ENCODE assay signal across 7 mouse cellular contexts in the genomic region with DNA sequence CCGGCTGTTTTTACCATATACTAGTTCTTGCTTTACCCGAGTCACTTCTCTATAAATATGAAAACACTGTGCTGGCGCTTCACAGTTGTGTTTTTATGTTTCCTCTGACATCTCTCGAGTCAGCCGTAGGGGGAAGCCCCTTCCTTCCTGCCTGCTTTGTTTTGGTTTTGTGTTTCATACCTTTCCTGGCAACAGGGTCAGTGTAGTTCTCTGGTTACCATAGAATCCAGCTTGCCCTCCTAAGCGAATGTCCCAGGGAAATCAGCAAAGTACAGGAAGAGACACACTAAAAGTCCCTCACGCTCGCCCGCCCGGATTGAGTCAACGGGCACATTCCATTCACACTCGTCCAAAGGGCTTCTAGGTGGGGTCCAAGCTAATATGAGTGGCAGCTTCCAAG.
DNase-seq lines count a peak whose midpoint lies in the region; ATAC-seq and TF ChIP-seq lines count a peak whose summit lies in the region.

No protein-coding gene starts in this region.

- H3K4me1 ChIP-seq in heart, postnatal 0 days (ENCODE audit: control insufficient read depth, insufficient read depth): no peaks in the 10 kb centered on the region
- H3K4me1 ChIP-seq in kidney, postnatal 0 days (replicated peaks; ENCODE audit: insufficient read depth, low read length): no peaks in the 10 kb centered on the region

- no peaks in the 10 kb centered on the region for H3K9me3 ChIP-seq in heart, postnatal 0 days (replicated peaks; ENCODE audit: control insufficient read depth, low read length)
- no peaks in the 10 kb centered on the region; the same call in 1 of the 2 replicates for H3K9me3 ChIP-seq in kidney, postnatal 0 days (replicated peaks; ENCODE audit: low read length)

- H3K9ac ChIP-seq in heart, postnatal 0 days (replicated peaks; ENCODE audit: low read depth, low read length): no peak overlapping the region
- 0 out of 2 replicates have a peak overlapping the region, but pooled peaks have one; percentile 10 for H3K9ac ChIP-seq in kidney, postnatal 0 days (ENCODE audit: low read depth, low read length)

- TF ChIP-seq EP300 in heart, postnatal 0 days (IDR thresholded peaks at IDR 0.05; ENCODE audit: low read depth): no peak

- peak; percentile 78 for DNase-seq in T-cell, adult 2 months (ENCODE audit: low spot score)
- peak; percentile 67 for DNase-seq in embryo, embryonic 11 days
- DNase-seq in heart, postnatal 0 days (ENCODE audit: low spot score): peak; percentile 33
- DNase-seq in kidney, postnatal 0 days (ENCODE audit: low spot score): peak; percentile 86
- peak; percentile 31 for DNase-seq in thymus, postnatal 25 days

- ATAC-seq in heart, postnatal 0 days (ENCODE audit: insufficient read depth, low read depth): peak; percentile 81
- no peak; the same call in 1 of the 2 replicates for ATAC-seq in kidney, postnatal 0 days (replicated peaks; ENCODE audit: low FRiP score, low read depth)
- peak; percentile 78 for ATAC-seq in megakaryocyte, adult 5-6 weeks (ENCODE audit: poor library complexity, severe bottlenecking)
- ATAC-seq in erythroblast, adult 5-6 weeks (replicated peaks; ENCODE audit: low FRiP score, poor library complexity, severe bottlenecking): no peak

- H3K4me3 ChIP-seq in heart, postnatal 0 days (ENCODE audit: low read depth, low read length): peak overlapping the region; percentile 12
- H3K4me3 ChIP-seq in kidney, postnatal 0 days (replicated peaks; ENCODE audit: low read depth, low read length): peak overlapping the region; percentile 25

- H3K27ac ChIP-seq in heart, postnatal 0 days (ENCODE audit: low read depth): peak overlapping the region; percentile 57
- peak overlapping the region; percentile 43; the same call in 1 of the 2 replicates for H3K27ac ChIP-seq in kidney, postnatal 0 days

- peak overlapping the region; percentile 37 for H3K4me2 ChIP-seq in heart, postnatal 0 days (ENCODE audit: low read depth, low read length)
- peak overlapping the region; percentile 57 for H3K4me2 ChIP-seq in kidney, postnatal 0 days (ENCODE audit: low read length)

- TF ChIP-seq CTCF in heart, postnatal 0 days (IDR thresholded peaks at IDR 0.05; ENCODE audit: low read depth): no peak
- no peak for TF ChIP-seq CTCF in kidney, postnatal 0 days (IDR thresholded peaks at IDR 0.05; ENCODE audit: low read depth)

- H3K36me3 ChIP-seq in heart, postnatal 0 days (replicated peaks; ENCODE audit: control insufficient read depth, insufficient read depth, low read length): no peaks in the 10 kb centered on the region
- no peaks in the 10 kb centered on the region for H3K36me3 ChIP-seq in kidney, postnatal 0 days (ENCODE audit: insufficient read depth, low read length)

- H3K27me3 ChIP-seq in heart, postnatal 0 days (ENCODE audit: control insufficient read depth, insufficient read depth, low read length): no peaks in the 10 kb centered on the region
- H3K27me3 ChIP-seq in kidney, postnatal 0 days (ENCODE audit: insufficient read depth, low read length): no peaks in the 10 kb centered on the region

- WGBS in heart, postnatal 0 days: 20% methylated on average over 12 of the region's 12 CpGs
- 4% methylated on average over 12 of the region's 12 CpGs for WGBS in kidney, postnatal 0 days

Comparison
In these comparisons a context has a peak if more than half of its experiments do, and no peak if none do; other contexts are left out.
1. DNase-seq: peak in every context shown above with its lines; median percentile 86 in kidney, postnatal 0 days; 78 in T-cell, adult 2 months; 67 in embryo, embryonic 11 days; 33 in heart, postnatal 0 days; 31 in thymus, postnatal 25 days.
2. ATAC-seq: peak in heart, postnatal 0 days (single experiment) and megakaryocyte, adult 5-6 weeks (single experiment); none in kidney, postnatal 0 days (single experiment) and erythroblast, adult 5-6 weeks (single experiment).